Mouse (Mus musculus): Measurements from ENCODE around the gene Bmi1. TPM values are rescaled to one million over a fixed set of nuclear protein-coding genes. Genes with fewer than 3 reads are reported as not detected.
A peak's percentile ranks its signal among the peaks of the same experiment; 100 is the strongest.

Gene Bmi1
- total and polyA plus RNA-seq, 3 experiments, result 66.5 to 68.1 TPM; not detected in 1

GRCm38 (mm10) chr2:18734394-18735127 is 57.7 kb downstream of the Bmi1 start (continued):
- TF ChIP-seq RCOR1 (IDR thresholded peaks at IDR 0.05; ENCODE audit: low read depth, low read length) (no peak), GABPA (IDR thresholded peaks at IDR 0.05; ENCODE audit: low read depth, low read length) (no peak), SIN3A (IDR thresholded peaks at IDR 0.05; ENCODE audit: low read length) (no peak), USF1 (IDR thresholded peaks at IDR 0.05; ENCODE audit: low read depth, low read length) (no peak), CTCF (IDR thresholded peaks at IDR 0.05 in 2 of 3, conservative IDR thresholded peaks at IDR 0.05 in 1 of 3; ENCODE audit: control insufficient read depth in 1 of 3, insufficient read depth in 1 of 3, low read depth in 2 of 3, low read length in 3 of 3, poor library complexity in 1 of 3, severe bottlenecking in 1 of 3) (peak; percentile 10 to 46 (median 40); a peak in 4 of 6 replicates), POLR2AphosphoS5 (IDR thresholded peaks at IDR 0.05; ENCODE audit: borderline replicate concordance, low read depth, low read length) (no peak), POLR2AphosphoS2 (IDR thresholded peaks at IDR 0.05; ENCODE audit: low read length) (no peak), CHD1 (IDR thresholded peaks at IDR 0.05; ENCODE audit: low read depth, low read length) (no peak), HCFC1 (IDR thresholded peaks at IDR 0.05; ENCODE audit: low read depth, low read length) (no peak), NRF1 (IDR thresholded peaks at IDR 0.05; ENCODE audit: insufficient read depth, low read depth, low read length, poor library complexity, severe bottlenecking) (no peak), TBP (IDR thresholded peaks at IDR 0.05; ENCODE audit: low read depth, low read length) (no peak), ELF1 (IDR thresholded peaks at IDR 0.05; ENCODE audit: low read depth, low read length) (no peak), GATA1 (IDR thresholded peaks at IDR 0.05; ENCODE audit: low read depth, low read length) (peak; percentile 69), MAFK (IDR thresholded peaks at IDR 0.05; ENCODE audit: borderline replicate concordance, low read depth, low read length) (no peak), POLR2A (IDR thresholded peaks at IDR 0.05; ENCODE audit: control insufficient read depth in 1 of 2, insufficient read depth in 1 of 2, low read depth in 1 of 2, low read length in 2 of 2, poor library complexity in 1 of 2) (no peak), JUND (IDR thresholded peaks at IDR 0.05; ENCODE audit: low read depth, low read length) (no peak), EP300 (IDR thresholded peaks at IDR 0.05; ENCODE audit: low read depth in 1 of 2, low read length in 2 of 2) (peak; percentile 54 to 66; a peak in 3 of 4 replicates), MAZ (IDR thresholded peaks at IDR 0.05; ENCODE audit: low read depth, low read length) (no peak), TAL1 (IDR thresholded peaks at IDR 0.05; ENCODE audit: low read length) (peak; percentile 30; the same call in 1 of the 2 replicates), MEF2A (IDR thresholded peaks at IDR 0.05; ENCODE audit: extremely low read depth, insufficient replicate concordance, low read depth, low read length, poor library complexity, severe bottlenecking) (no peak), MXI1 (IDR thresholded peaks at IDR 0.05; ENCODE audit: low read depth, low read length) (no peak), ZKSCAN1 (IDR thresholded peaks at IDR 0.05; ENCODE audit: low read depth, low read length) (no peak), BHLHE40 (IDR thresholded peaks at IDR 0.05; ENCODE audit: borderline replicate concordance, low read depth, low read length) (no peak)

Other genes starting within 250 kb of the Bmi1 start
- gene Commd3, start 4.6 kb upstream of the Bmi1 start, total RNA-seq (2012; rRNA removed), result 42.9 and 47.0 TPM in 2 replicates
- gene Commd3, start 4.6 kb upstream of the Bmi1 start, polyA plus RNA-seq (2012; ENCODE audit: insufficient read depth in 1 of 2, insufficient read length in 2 of 2, low read depth in 1 of 2, low replicate concordance in 2 of 2, missing spikeins in 1 of 2), result 10 to 100 TPM in 1 of 2 experiments, not detected in 1; 70.7 TPM
- 0.26 TPM in 1 of 2 replicates, not detected in the other for gene Spag6, start 17.0 kb downstream of the Bmi1 start, total RNA-seq (2012; rRNA removed)
- gene Spag6, start 17.0 kb downstream of the Bmi1 start, polyA plus RNA-seq (2012; ENCODE audit: insufficient read depth in 1 of 2, insufficient read length in 2 of 2, low read depth in 1 of 2, low replicate concordance in 2 of 2, missing spikeins in 1 of 2), result under 1 TPM in 1 of 2 experiments, not detected in 1; 0.10 TPM